ENCODE assay signal across 7 mouse cellular contexts in genomic region chr12:79022882-79023281, GRCm38 (mm10). TPM values are rescaled to one million over a fixed set of nuclear protein-coding genes. Genes with fewer than 3 reads are reported as not detected.
DNase-seq lines count a peak whose midpoint lies in the region; ATAC-seq and TF ChIP-seq lines count a peak whose summit lies in the region.

No protein-coding gene starts in this region.

- H3K27ac ChIP-seq in kidney, postnatal 0 days: no peak overlapping the region

- H3K4me3 ChIP-seq in E14TG2a.4 (replicated peaks; ENCODE audit: low read length): no peak overlapping the region
- no peak overlapping the region for H3K4me3 ChIP-seq in kidney, postnatal 0 days (replicated peaks; ENCODE audit: low read depth, low read length)
- no peak overlapping the region for H3K4me3 ChIP-seq in lung, adult 2 months (replicated peaks; ENCODE audit: extremely low read depth, low read depth, low read length)

- H3K36me3 ChIP-seq in E14TG2a.4 (ENCODE audit: insufficient read depth, low read length): no peaks in the 10 kb centered on the region
- H3K36me3 ChIP-seq in kidney, postnatal 0 days (ENCODE audit: insufficient read depth, low read length): no peaks in the 10 kb centered on the region

- 19% methylated on average over 3 of the region's 3 CpGs for WGBS in kidney, postnatal 0 days
- WGBS in lung, adult 2 months: 24% methylated on average over 3 of the region's 3 CpGs

- TF ChIP-seq CTCF in E14TG2a.4 (conservative IDR thresholded peaks at IDR 0.05; ENCODE audit: low read length): peak; percentile 52
- TF ChIP-seq CTCF in kidney, postnatal 0 days (IDR thresholded peaks at IDR 0.05; ENCODE audit: low read depth): peak; percentile 89
- TF ChIP-seq CTCF in lung, adult 2 months (IDR thresholded peaks at IDR 0.05; ENCODE audit: insufficient read depth, low read length): peak; percentile 95

- peak; percentile 12 for DNase-seq in 3134 (ENCODE audit: extremely low read depth, insufficient read length, low spot score)
- DNase-seq in cerebellum, adult 8-10 months: peak; percentile 81
- DNase-seq in gastrocnemius, adult 18-20 months (ENCODE audit: low spot score): peak; percentile 78
- peak; percentile 80 for DNase-seq in kidney, postnatal 0 days (ENCODE audit: low spot score)
- peak; percentile 67 for DNase-seq in lung, adult 2 months
- DNase-seq in right cerebral cortex, postnatal 36 days (ENCODE audit: low spot score in 2 of 2): peak; percentile 42 to 49

- no peak overlapping the region for H3K9ac ChIP-seq in kidney, postnatal 0 days (ENCODE audit: low read depth, low read length)

- ATAC-seq in kidney, postnatal 0 days (replicated peaks; ENCODE audit: low FRiP score, low read depth): no peak

- no peak for TF ChIP-seq POLR2A in lung, adult 2 months (IDR thresholded peaks at IDR 0.05; ENCODE audit: borderline replicate concordance, extremely low read depth, low read depth, low read length)

- H3K27me3 ChIP-seq in E14TG2a.4 (ENCODE audit: insufficient read depth, low read length): no peaks in the 10 kb centered on the region
- H3K27me3 ChIP-seq in kidney, postnatal 0 days (ENCODE audit: insufficient read depth, low read length): no peaks in the 10 kb centered on the region

- peaks cover 16% of the 10 kb centered on the region for H3K4me1 ChIP-seq in E14TG2a.4 (replicated peaks; ENCODE audit: low read depth, low read length)
- H3K4me1 ChIP-seq in kidney, postnatal 0 days (replicated peaks; ENCODE audit: insufficient read depth, low read length): no peaks in the 10 kb centered on the region
- no peaks in the 10 kb centered on the region for H3K4me1 ChIP-seq in lung, adult 2 months (ENCODE audit: control insufficient read depth, insufficient read depth, low read length)

- no peaks in the 10 kb centered on the region for H3K9me3 ChIP-seq in E14TG2a.4 (ENCODE audit: low read length)
- H3K9me3 ChIP-seq in kidney, postnatal 0 days (replicated peaks; ENCODE audit: low read length): no peaks in the 10 kb centered on the region

- H3K4me2 ChIP-seq in kidney, postnatal 0 days (ENCODE audit: low read length): no peak overlapping the region

RNA-seq across cellular contexts. Expression of gene Plekhh1, which starts 6.1 kb away (rescaled TPM):
- total RNA-seq in gastrocnemius, adult 18-20 months (2021): 1 to 10 TPM in 1 of 2 experiments, under 1 TPM in 1; 0.71 to 1.0 TPM
- 5.8 and 6.0 TPM in 2 replicates for polyA plus RNA-seq in kidney, postnatal 0 days (2015; fragmentation: Nextera tagmentation; extraction: Ambion mirVana)
- polyA plus RNA-seq in lung, adult 2 months (2012; rRNA removed): 8.9 and 9.3 TPM in 2 replicates

RNA-seq across cellular contexts. Expression of gene Tmem229b, which starts 15.5 kb away (rescaled TPM):
- total RNA-seq in gastrocnemius, adult 18-20 months (2021): 1 to 10 TPM; 2.5 to 5.5 TPM
- polyA plus RNA-seq in kidney, postnatal 0 days (2015; fragmentation: Nextera tagmentation; extraction: Ambion mirVana): 3.3 TPM in 2 replicates
- polyA plus RNA-seq in lung, adult 2 months (2012; rRNA removed): 15.4 and 18.6 TPM in 2 replicates

Comparison
In these comparisons a context has a peak if more than half of its experiments do, and no peak if none do; other contexts are left out.
1. DNase-seq: peak in every context shown above with its lines; median percentile 81 in cerebellum, adult 8-10 months; 80 in kidney, postnatal 0 days; 78 in gastrocnemius, adult 18-20 months; 67 in lung, adult 2 months; 46 in right cerebral cortex, postnatal 36 days; 12 in 3134.